In the genomic region with DNA sequence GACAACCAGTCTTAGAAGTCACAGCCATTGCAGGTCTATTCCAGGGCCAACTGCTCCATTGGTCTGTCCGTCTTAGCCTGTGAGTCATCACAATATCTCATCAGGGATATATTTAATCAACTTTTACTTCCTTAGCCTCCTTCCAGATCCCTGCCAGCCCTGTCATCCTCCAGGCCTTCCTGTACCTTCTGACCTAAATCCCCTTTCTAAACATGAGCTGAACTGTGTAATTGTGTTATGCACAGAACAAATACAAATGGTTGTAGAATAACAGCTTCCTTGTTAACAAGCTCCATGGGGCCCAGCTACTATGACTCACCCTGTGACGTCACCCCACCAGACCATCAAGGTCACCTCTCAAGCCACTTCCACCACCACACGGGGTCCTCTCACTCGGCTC, we compare ENCODE assay signal across 17 mouse cellular contexts.
A peak's percentile ranks its signal among the peaks of the same experiment; 100 is the strongest.
DNase-seq lines count a peak whose midpoint lies in the region; ATAC-seq and TF ChIP-seq lines count a peak whose summit lies in the region.
"Had no signal": no experiment of that assay in that cellular context is flagged by ENCODE, and none has a peak within 500 bp of the region (broad histone marks: within the 10 kb centered on the region; RNA-seq: fewer than 3 reads in every experiment).

No protein-coding gene starts in this region.

- H3K27ac ChIP-seq in kidney, embryonic 16.5 days (ENCODE audit: low read length): no peak overlapping the region
- H3K27ac ChIP-seq in midbrain, embryonic 15.5 days: no peak overlapping the region
- H3K27ac ChIP-seq: limb, embryonic 13.5 days had no signal

- in situ Hi-C loops in Patski (cut with MboI; ENCODE audit: low pct_unique_long_range_greater_than_20kb): no loop called here

- H3K4me1 ChIP-seq in kidney, embryonic 16.5 days (ENCODE audit: insufficient read depth, low read length): no peaks in the 10 kb centered on the region
- H3K4me1 ChIP-seq in midbrain, embryonic 15.5 days: no peaks in the 10 kb centered on the region
- H3K4me1 ChIP-seq: limb, embryonic 13.5 days had no signal

- no peak overlapping the region for H3K4me2 ChIP-seq in kidney, embryonic 16.5 days (replicated peaks; ENCODE audit: low read depth, low read length)
- no peak overlapping the region for H3K4me2 ChIP-seq in midbrain, embryonic 15.5 days
- H3K4me2 ChIP-seq: limb, embryonic 13.5 days had no signal

- peak; percentile 31 for DNase-seq in adrenal gland, postnatal 14 days
- DNase-seq in adrenal gland, postnatal 25 days: no peak
- DNase-seq in kidney, adult 18-20 months: no peak
- no peak for DNase-seq in Patski (ENCODE audit: low read depth, low spot score)
- DNase-seq in retina, postnatal 1 day: peak; percentile 51
- DNase-seq in layer of hippocampus, adult 8-10 months (ENCODE audit: low spot score in 2 of 2): no peak
- DNase-seq: cerebellum, postnatal 10 days; gastrocnemius, postnatal 36 days; kidney, adult 2 months; kidney, postnatal 4 days; thymus, postnatal 36 days had no signal

- no peaks in the 10 kb centered on the region for H3K9me3 ChIP-seq in kidney, embryonic 16.5 days (ENCODE audit: low read length)
- H3K9me3 ChIP-seq in midbrain, embryonic 15.5 days: no peaks in the 10 kb centered on the region
- H3K9me3 ChIP-seq: G1E; limb, embryonic 13.5 days had no signal

- POLR2A ChIA-PET in Patski (lab: Charles Lee): no interaction called here

- WGBS in kidney, embryonic 16.5 days: 63% methylated on average over 4 of the region's 4 CpGs
- 75% methylated on average over 4 of the region's 4 CpGs for WGBS in midbrain, embryonic 15.5 days

- CTCF ChIA-PET in Patski (lab: Charles Lee): interaction anchor here (0.6 to 1.0 kb wide), 3 partner anchors 9 to 148 kb away, joined by 3 read pairs; no protein-coding TSS in a partner anchor

- H3K27me3 ChIP-seq in kidney, embryonic 16.5 days (ENCODE audit: insufficient read depth, low read length): no peaks in the 10 kb centered on the region
- no peaks in the 10 kb centered on the region for H3K27me3 ChIP-seq in Patski
- no peaks in the 10 kb centered on the region for H3K27me3 ChIP-seq in midbrain, embryonic 15.5 days (replicated peaks)
- H3K27me3 ChIP-seq: limb, embryonic 13.5 days had no signal

- no peak for TF ChIP-seq CTCF in Patski (IDR thresholded peaks at IDR 0.05)

- H3K9ac ChIP-seq in kidney, embryonic 16.5 days (replicated peaks; ENCODE audit: low read length): no peak overlapping the region
- H3K9ac ChIP-seq in midbrain, embryonic 15.5 days: no peak overlapping the region
- H3K9ac ChIP-seq: limb, embryonic 13.5 days had no signal

- ATAC-seq in kidney, embryonic 16.5 days (ENCODE audit: low FRiP score, low TSS enrichment): 0 out of 2 replicates have a peak, but pooled peaks have one; percentile 39
- peak; percentile 55 for ATAC-seq in Patski
- ATAC-seq in midbrain, embryonic 15.5 days (replicated peaks): no peak
- ATAC-seq: activated CD4-positive, CD25-positive, alpha-beta regulatory T cell, adult 4 months had no signal

- no peaks in the 10 kb centered on the region for H3K36me3 ChIP-seq in kidney, embryonic 16.5 days (ENCODE audit: insufficient read depth, low read length)
- H3K36me3 ChIP-seq in midbrain, embryonic 15.5 days (replicated peaks): no peaks in the 10 kb centered on the region
- H3K36me3 ChIP-seq: G1E; limb, embryonic 13.5 days had no signal

- H3K4me3 ChIP-seq in kidney, embryonic 16.5 days (ENCODE audit: low read length): no peak overlapping the region
- H3K4me3 ChIP-seq in midbrain, embryonic 15.5 days: no peak overlapping the region
- H3K4me3 ChIP-seq: erythroblast, embryonic 14.5 days; limb, embryonic 13.5 days had no signal

Comparison
In these comparisons a context has a peak if more than half of its experiments do, and no peak if none do; other contexts are left out.
1. DNase-seq: peak in adrenal gland, postnatal 14 days (single experiment) and retina, postnatal 1 day (single experiment); none in adrenal gland, postnatal 25 days (single experiment), kidney, adult 18-20 months (single experiment), Patski (single experiment) and layer of hippocampus, adult 8-10 months (0 of 2).